Mouse (Mus musculus) liver, embryonic 14.5 days (tissue): ENCODE data around the gene Wt1. TPM values are rescaled to one million over a fixed set of nuclear protein-coding genes. Genes with fewer than 3 reads are reported as not detected.

Experiments
- ATAC-seq: fragments of 200-750 bp; cut with Nextera tagmentation; 2 replicates; pipeline ENCODE4 v1.8.0; 2017; ENCODE audit warnings: moderate number of reproducible peaks, mild to moderate bottlenecking, moderate library complexity; ENCODE audit not compliant: insufficient read depth
- DNase-seq, 3 experiments: peaks; one replicate each; pipeline ENCODE4 v3.0.0-alpha.2; 2012 to 2013; ENCODE audit warnings: low read depth in 3 of 3, low spot score in 3 of 3
- H3K27ac ChIP-seq: fragments of 300-500 bp; sonication (generic); 2 replicates; pipeline ENCODE4 v1.5.1; 2014; ENCODE audit warnings: moderate library complexity, mild to moderate bottlenecking, control low read depth, inconsistent platforms
- H3K27me3 ChIP-seq: fragments of 300-500 bp; sonication (generic); 2 replicates; pipeline ENCODE4 v1.6.1; 2014; ENCODE audit warnings: mild to moderate bottlenecking, low read length, moderate library complexity; ENCODE audit not compliant: control insufficient read depth, insufficient read depth
- H3K36me3 ChIP-seq: fragments of 300-500 bp; sonication (generic); replicated peaks from 2 replicates; pipeline ENCODE4 v1.6.1; 2014; ENCODE audit warnings: low read depth; ENCODE audit not compliant: control insufficient read depth, insufficient read depth
- H3K4me1 ChIP-seq, 2 experiments: fragments of 200-500 bp in 1 of 2; fragments of 300-500 bp in 1 of 2; sonication (generic) in 1 of 2; replicated peaks; 2 replicates each; pipeline ENCODE4 v1.6.1; 2012 to 2014; ENCODE audit warnings: antibody characterized with exemption in 1 of 2, inconsistent platforms in 1 of 2, low read length in 1 of 2; ENCODE audit not compliant: control insufficient read depth in 2 of 2, insufficient read depth in 2 of 2
- H3K4me2 ChIP-seq: fragments of 300-500 bp; sonication (generic); 2 replicates; pipeline ENCODE4 v1.6.1; 2014; ENCODE audit warnings: low read depth, mild to moderate bottlenecking, control low read depth, moderate library complexity
- H3K4me3 ChIP-seq, 2 experiments: fragments of 200-500 bp in 1 of 2; fragments of 300-500 bp in 1 of 2; sonication (generic) in 1 of 2; 2 replicates each; pipeline ENCODE4 v1.5.1; 2012 to 2014; ENCODE audit warnings: low read depth in 2 of 2, low read length in 2 of 2, mild to moderate bottlenecking in 2 of 2, control low read depth in 1 of 2, inconsistent platforms in 1 of 2, moderate library complexity in 1 of 2; ENCODE audit not compliant: insufficient read depth in 1 of 2
- H3K9ac ChIP-seq: fragments of 300-500 bp; sonication (generic); replicated peaks from 2 replicates; pipeline ENCODE4 v1.6.1; 2014; ENCODE audit warnings: mild to moderate bottlenecking, control low read depth, moderate library complexity
- H3K9me3 ChIP-seq: fragments of 300-500 bp; sonication (generic); 2 replicates; pipeline ENCODE4 v1.6.1; 2016; ENCODE audit warnings: low read length, mixed read lengths; ENCODE audit not compliant: control insufficient read depth
- CTCF ChIP-seq: IDR thresholded peaks from 2 replicates; pipeline ENCODE4 v1.5.1; 2016; ENCODE audit warnings: antibody characterized with exemption, low read depth, control low read depth
- EP300 ChIP-seq: IDR thresholded peaks from 2 replicates; pipeline ENCODE4 v1.6.1; 2016; ENCODE audit warnings: antibody characterized with exemption, low read depth
- WGBS: fragments of 180-500 bp; shearing (Covaris S2); extraction: QIAGEN DNeasy Blood & Tissue Kit; methylation state at CpG from one replicate; pipeline ENCODE4 v1.1.7; 2014; ENCODE audit not compliant: insufficient replicate concordance; 5-methylcytosine and 5-hydroxymethylcytosine counted together
- polyA plus RNA-seq, 2 experiments: library from polyadenylated mRNA; depleted of rRNA in 1 of 2; stranded (reverse) in 1 of 2; unstranded in 1 of 2; fragments of >200 nt; fragmentation: Nextera tagmentation in 1 of 2; extraction: Ambion mirVana in 1 of 2; gene quantifications; 2 replicates each; pipeline versions ENCODE4 v1.2.1 to v1.2.3; 2012 to 2014

Gene Wt1
- polyA plus RNA-seq, 2 experiments = 0.77 to 0.96 TPM

- Histone ChIP-seq H3K9me3 (no peaks in the 10 kb centered on the region), H3K27ac (no peak overlapping the region), H3K27me3 (no peaks in the 10 kb centered on the region), H3K4me2 (no peak overlapping the region), H3K4me1 (no peaks in the 10 kb centered on the region), H3K4me3 (no peak overlapping the region), H3K36me3 (no peaks in the 10 kb centered on the region), H3K9ac (no peak overlapping the region)
- DNase-seq (no peak), ATAC-seq (no peak)
- TF ChIP-seq CTCF = no peak
- no peak for TF ChIP-seq EP300
- WGBS = 53% methylated on average over 2 of the region's 2 CpGs
These were observed 47.9 kb downstream of the Wt1 start for GRCm38 (mm10) chr2:105174254-105174653.

GRCm38 (mm10) chr2:105178871-105179270 lies 52.5 kb downstream of the Wt1 start:
- DNase-seq = no peak
- no peaks in the 10 kb centered on the region for H3K9me3 ChIP-seq
- WGBS = 73% methylated on average over 12 of the region's 12 CpGs

GRCm38 (mm10) chr2:105182501-105182900 lies 56.2 kb downstream of the Wt1 start:
- DNase-seq (no peak), ATAC-seq (no peak)
- Histone ChIP-seq H3K9ac (no peak overlapping the region), H3K36me3 (no peaks in the 10 kb centered on the region), H3K4me3 (no peak overlapping the region), H3K27ac (no peak overlapping the region), H3K4me1 (no peaks in the 10 kb centered on the region), H3K27me3 (no peaks in the 10 kb centered on the region), H3K9me3 (no peaks in the 10 kb centered on the region), H3K4me2 (no peak overlapping the region)
- TF ChIP-seq EP300 (no peak), CTCF (no peak)
- 31% methylated on average over 6 of the region's 6 CpGs for WGBS

More at GRCm38 (mm10) chr2:105178871-105179270, 52.5 kb downstream of the Wt1 start:
- H3K4me2 ChIP-seq = no peak overlapping the region
- H3K9ac ChIP-seq = no peak overlapping the region
- no peak overlapping the region for H3K4me3 ChIP-seq
- no peaks in the 10 kb centered on the region for H3K4me1 ChIP-seq
- TF ChIP-seq CTCF (no peak), EP300 (no peak)
- H3K36me3 ChIP-seq = no peaks in the 10 kb centered on the region
- H3K27ac ChIP-seq = no peak overlapping the region
- H3K27me3 ChIP-seq = no peaks in the 10 kb centered on the region
- no peak for ATAC-seq

- H3K27me3 ChIP-seq = no peaks in the 10 kb centered on the region
- no peak overlapping the region for H3K9ac ChIP-seq
- WGBS = 36% methylated on average over 3 of the region's 3 CpGs
- no peak overlapping the region for H3K4me3 ChIP-seq
- H3K4me1 ChIP-seq = no peaks in the 10 kb centered on the region
- DNase-seq = no peak
- H3K4me2 ChIP-seq = no peak overlapping the region
- H3K9me3 ChIP-seq = no peaks in the 10 kb centered on the region
- TF ChIP-seq CTCF (no peak), EP300 (no peak)
- ATAC-seq = no peak
- no peak overlapping the region for H3K27ac ChIP-seq
- no peaks in the 10 kb centered on the region for H3K36me3 ChIP-seq
These were observed 58.8 kb downstream of the Wt1 start for GRCm38 (mm10) chr2:105185140-105185539.

GRCm38 (mm10) chr2:105185768-105186529 lies 59.6 kb downstream of the Wt1 start:
- no peaks in the 10 kb centered on the region for H3K4me1 ChIP-seq
- no peak overlapping the region for H3K9ac ChIP-seq
- ATAC-seq (no peak), DNase-seq (no peak)
- H3K4me2 ChIP-seq = no peak overlapping the region
- no peaks in the 10 kb centered on the region for H3K9me3 ChIP-seq
- H3K4me3 ChIP-seq = no peak overlapping the region
- H3K36me3 ChIP-seq = no peaks in the 10 kb centered on the region
- no peaks in the 10 kb centered on the region for H3K27me3 ChIP-seq
- WGBS = 57% methylated on average over 13 of the region's 13 CpGs
- no peak overlapping the region for H3K27ac ChIP-seq
- no peak for TF ChIP-seq CTCF
- TF ChIP-seq EP300 = no peak
